In genomic region chr14:117767861-117768260, GRCm38 (mm10) we compare ENCODE assay signal across 22 mouse cellular contexts.
"Had no signal": no experiment of that assay in that cellular context is flagged by ENCODE, and none has a peak within 500 bp of the region (broad histone marks: within the 10 kb centered on the region; RNA-seq: fewer than 3 reads in every experiment).

No protein-coding gene starts in this region.

- H3K9ac ChIP-seq: forebrain, postnatal 0 days; hindbrain, embryonic 13.5 days; hindbrain, embryonic 15.5 days; kidney, embryonic 15.5 days; limb, embryonic 13.5 days; limb, embryonic 15.5 days; liver, embryonic 12.5 days; liver, embryonic 14.5 days had no signal

- H3K36me3 ChIP-seq: heart, embryonic 10.5 days; hindbrain, embryonic 13.5 days; hindbrain, embryonic 15.5 days; kidney, embryonic 15.5 days; limb, embryonic 13.5 days; limb, embryonic 15.5 days; liver, embryonic 12.5 days had no signal

- H3K4me2 ChIP-seq: hindbrain, embryonic 13.5 days; hindbrain, embryonic 15.5 days; kidney, embryonic 15.5 days; limb, embryonic 13.5 days; limb, embryonic 15.5 days; liver, embryonic 12.5 days had no signal

- DNase-seq: forebrain, postnatal 0 days; gastrocnemius, postnatal 14 days; gastrocnemius, postnatal 36 days; kidney, adult 11 months; kidney, adult 2 months; kidney, adult 9 months; kidney, postnatal 14 days; kidney, postnatal 36 days; layer of hippocampus, adult 9-11 months; layer of hippocampus, postnatal 36 days; left cerebral cortex, postnatal 4 days had no signal

- H3K27ac ChIP-seq: heart, embryonic 10.5 days; hindbrain, embryonic 13.5 days; hindbrain, embryonic 15.5 days; hindbrain, postnatal 0 days; kidney, embryonic 15.5 days; kidney, postnatal 0 days; limb, embryonic 13.5 days; limb, embryonic 15.5 days; liver, embryonic 12.5 days; liver, embryonic 14.5 days had no signal

- ATAC-seq: forebrain, postnatal 0 days; hindbrain, postnatal 0 days; intestine, embryonic 16.5 days; liver, embryonic 12.5 days had no signal

- H3K9me3 ChIP-seq: heart, embryonic 10.5 days; hindbrain, embryonic 13.5 days; hindbrain, embryonic 15.5 days; kidney, embryonic 15.5 days; limb, embryonic 15.5 days; liver, embryonic 12.5 days had no signal

- H3K27me3 ChIP-seq: hindbrain, embryonic 13.5 days; hindbrain, embryonic 15.5 days; kidney, embryonic 15.5 days; limb, embryonic 13.5 days; limb, embryonic 15.5 days; liver, embryonic 12.5 days had no signal

- H3K4me3 ChIP-seq: heart, embryonic 10.5 days; hindbrain, embryonic 13.5 days; hindbrain, embryonic 15.5 days; kidney, embryonic 15.5 days; limb, embryonic 13.5 days; limb, embryonic 15.5 days; liver, embryonic 12.5 days had no signal

- H3K4me1 ChIP-seq: heart, embryonic 10.5 days; hindbrain, embryonic 15.5 days; kidney, embryonic 15.5 days; limb, embryonic 13.5 days; limb, embryonic 15.5 days; liver, embryonic 12.5 days had no signal
